Mouse (Mus musculus) myocyte (in vitro differentiated cells): ENCODE results near the gene Ferd3l. TPM values are rescaled to one million over a fixed set of nuclear protein-coding genes. Genes with fewer than 3 reads are reported as not detected.

Experiments
- H3K27me3 ChIP-seq: one replicate; pipeline ENCODE4 v1.6.1; 2011; ENCODE audit not compliant: control insufficient read depth, insufficient read depth, insufficient read length
- H3K36me3 ChIP-seq: one replicate; pipeline ENCODE4 v1.6.1; 2011; ENCODE audit not compliant: control insufficient read depth, insufficient read depth
- H3K4me2 ChIP-seq: one replicate; pipeline ENCODE4 v1.6.1; 2011; ENCODE audit warnings: low read depth, control low read depth
- H3K4me3 ChIP-seq: one replicate; pipeline ENCODE4 v1.5.1; 2011; ENCODE audit warnings: mild to moderate bottlenecking, control low read depth, moderate library complexity
- H3K79me2 ChIP-seq: one replicate; pipeline ENCODE4 v1.6.1; 2011; ENCODE audit not compliant: control insufficient read depth, insufficient read depth
- H3ac ChIP-seq: one replicate; pipeline ENCODE4 v1.6.1; 2011; ENCODE audit not compliant: control insufficient read depth, insufficient read length
- CEBPB ChIP-seq: IDR thresholded peaks from 2 replicates; pipeline ENCODE4 v1.6.1; 2011; ENCODE audit warnings: mild to moderate bottlenecking, moderate library complexity; ENCODE audit not compliant: poor library complexity, insufficient read depth, severe bottlenecking
- E2F4 ChIP-seq: IDR thresholded peaks from one replicate; pipeline ENCODE4 v1.6.1; 2011; ENCODE audit warnings: mild to moderate bottlenecking, control low read depth, moderate library complexity; ENCODE audit not compliant: insufficient read depth
- MAX ChIP-seq: IDR thresholded peaks from one replicate; pipeline ENCODE4 v1.6.1; 2011; ENCODE audit warnings: low read depth, mild to moderate bottlenecking, control low read depth
- MYOD1 ChIP-seq, 3 experiments: IDR thresholded peaks; one replicate each; pipeline ENCODE4 v1.6.1; 2011; ENCODE audit warnings: control low read depth in 2 of 3, low read depth in 2 of 3, mild to moderate bottlenecking in 2 of 3, moderate library complexity in 1 of 3; ENCODE audit not compliant: insufficient read length in 2 of 3, control insufficient read depth in 1 of 3
- MYOG ChIP-seq, 3 experiments: IDR thresholded peaks; one replicate each; pipeline ENCODE4 v1.6.1; 2011; ENCODE audit warnings: control low read depth in 2 of 3, low read depth in 2 of 3, mild to moderate bottlenecking in 2 of 3; ENCODE audit not compliant: insufficient read length in 2 of 3, control insufficient read depth in 1 of 3, insufficient read depth in 1 of 3
- POLR2A ChIP-seq: IDR thresholded peaks from one replicate; pipeline ENCODE4 v1.6.1; 2011; ENCODE audit warnings: low read depth, mild to moderate bottlenecking, control low read depth, moderate library complexity; ENCODE audit not compliant: insufficient read length
- POLR2AphosphoS2 ChIP-seq: IDR thresholded peaks from one replicate; pipeline ENCODE4 v1.6.1; 2011; ENCODE audit warnings: low read depth, control low read depth; ENCODE audit not compliant: insufficient read length
- REST ChIP-seq: IDR thresholded peaks from one replicate; pipeline ENCODE4 v1.6.1; 2011; ENCODE audit warnings: mild to moderate bottlenecking, control low read depth, moderate library complexity; ENCODE audit not compliant: insufficient read depth, insufficient read length
- SRF ChIP-seq: IDR thresholded peaks from one replicate; pipeline ENCODE4 v1.6.1; 2011; ENCODE audit warnings: low read depth; ENCODE audit not compliant: control insufficient read depth, insufficient read length
- TCF12 ChIP-seq: IDR thresholded peaks from one replicate; pipeline ENCODE4 v1.6.1; 2011; ENCODE audit warnings: mild to moderate bottlenecking, control low read depth; ENCODE audit not compliant: poor library complexity, insufficient read depth, severe bottlenecking
- TCF3 ChIP-seq: IDR thresholded peaks from one replicate; pipeline ENCODE4 v1.6.1; 2011; ENCODE audit warnings: low read depth, control low read depth; ENCODE audit not compliant: insufficient read length
- USF1 ChIP-seq: IDR thresholded peaks from one replicate; pipeline ENCODE4 v1.6.1; 2011; ENCODE audit warnings: low read depth, mild to moderate bottlenecking, control low read depth, moderate library complexity
- polyA plus RNA-seq: library from polyadenylated mRNA; unstranded; fragments of >200 nt; fragmentation: generic; extraction: Trizol; gene quantifications from one replicate; pipeline ENCODE4 v1.2.1, GENCODE M21; 2012; ENCODE audit warnings: missing spikeins

Ferd3l gene
- polyA plus RNA-seq, 1 experiment = not detected

GRCm38 (mm10) chr12:33966490-33967415, 38.5 kb downstream of the Ferd3l start:
- no peak for TF ChIP-seq MYOD1 (IDR thresholded peaks at IDR 0.05; ENCODE audit: control insufficient read depth in 1 of 3, insufficient read length in 2 of 3, low read depth in 2 of 3)
- no peak for TF ChIP-seq TCF12
- no peaks in the 10 kb centered on the region for H3K36me3 ChIP-seq
- no peak overlapping the region for H3K4me3 ChIP-seq
- H3K4me2 ChIP-seq = no peak overlapping the region
- H3ac ChIP-seq = no peak overlapping the region
- H3K79me2 ChIP-seq = no peaks in the 10 kb centered on the region
- H3K27me3 ChIP-seq = peaks cover 9% of the 10 kb centered on the region

GRCm38 (mm10) chr12:33967514-33967913, 39.3 kb downstream of the Ferd3l start:
- Histone ChIP-seq H3K4me3 (no peak overlapping the region), H3K36me3 (no peaks in the 10 kb centered on the region), H3K79me2 (no peaks in the 10 kb centered on the region), H3ac (no peak overlapping the region), H3K27me3 (peaks cover 9% of the 10 kb centered on the region), H3K4me2 (no peak overlapping the region)
- no peak for TF ChIP-seq USF1
- no peak for TF ChIP-seq MAX
- TF ChIP-seq POLR2AphosphoS2 = no peak
- no peak for TF ChIP-seq E2F4
- TF ChIP-seq TCF3 = no peak

- H3K4me3 ChIP-seq = no peak overlapping the region
- H3K4me2 ChIP-seq = no peak overlapping the region
- H3K79me2 ChIP-seq = no peaks in the 10 kb centered on the region
- peaks cover 9% of the 10 kb centered on the region for H3K27me3 ChIP-seq
- TF ChIP-seq TCF12 = no peak
- TF ChIP-seq MYOG (IDR thresholded peaks at IDR 0.05; ENCODE audit: control insufficient read depth in 1 of 3, insufficient read depth in 1 of 3, insufficient read length in 2 of 3, low read depth in 2 of 3) = no peak
- no peak for TF ChIP-seq REST
- no peak for TF ChIP-seq MYOD1 (IDR thresholded peaks at IDR 0.05; ENCODE audit: control insufficient read depth in 1 of 3, insufficient read length in 2 of 3, low read depth in 2 of 3)
- TF ChIP-seq CEBPB = no peak
- no peak for TF ChIP-seq POLR2AphosphoS2
- no peak for TF ChIP-seq USF1
- no peak for TF ChIP-seq SRF
- no peak for TF ChIP-seq E2F4
- no peak for TF ChIP-seq MAX
- TF ChIP-seq TCF3 = no peak
- no peak for TF ChIP-seq POLR2A
- no peak overlapping the region for H3ac ChIP-seq
- H3K36me3 ChIP-seq = no peaks in the 10 kb centered on the region
Measured at GRCm38 (mm10) chr12:33968041-33968897, 40.0 kb downstream of the Ferd3l start.

GRCm38 (mm10) chr12:33968898-33969178, 40.6 kb downstream of the Ferd3l start:
- H3K4me2 ChIP-seq = no peak overlapping the region
- TF ChIP-seq MAX = no peak
- no peak for TF ChIP-seq CEBPB
- no peak for TF ChIP-seq MYOD1 (IDR thresholded peaks at IDR 0.05; ENCODE audit: control insufficient read depth in 1 of 3, insufficient read length in 2 of 3, low read depth in 2 of 3)
- TF ChIP-seq TCF12 = no peak
- no peak for TF ChIP-seq REST
- no peak for TF ChIP-seq POLR2A
- no peaks in the 10 kb centered on the region for H3K36me3 ChIP-seq
- H3ac ChIP-seq = no peak overlapping the region
- H3K4me3 ChIP-seq = no peak overlapping the region
- peaks cover 4% of the 10 kb centered on the region for H3K27me3 ChIP-seq
- H3K79me2 ChIP-seq = no peaks in the 10 kb centered on the region

Other genes starting within 250 kb of the Ferd3l start
- gene Twist1, start 29.2 kb downstream of the Ferd3l start, polyA plus RNA-seq = 5.8 TPM